Mouse (Mus musculus) midbrain, embryonic 10.5 days (tissue): ENCODE measurements around the gene Tbc1d1. TPM values are rescaled to one million over a fixed set of nuclear protein-coding genes. Genes with fewer than 3 reads are reported as not detected.
A peak's percentile ranks its signal among the peaks of the same experiment; 100 is the strongest.
"Not testable (repeated sequence)": the region's sequence is repeated elsewhere in the genome, so short reads cannot be mapped to it uniquely, and the experiment has no call there.

ENCODE experiments used
- DNase-seq: peaks from one replicate; pipeline ENCODE4 v3.0.0-alpha.2; 2017; ENCODE audit warnings: low spot score
- H3K27ac ChIP-seq: fragments of 300-500 bp; sonication (generic); replicated peaks from 2 replicates; pipeline ENCODE4 v1.5.1; 2016; ENCODE audit warnings: mild to moderate bottlenecking
- H3K27me3 ChIP-seq: fragments of 300-500 bp; sonication (generic); 2 replicates; pipeline ENCODE4 v1.6.1; 2016; ENCODE audit warnings: low read depth, mild to moderate bottlenecking; ENCODE audit not compliant: poor library complexity, severe bottlenecking
- H3K36me3 ChIP-seq: fragments of 300-500 bp; sonication (generic); 2 replicates; pipeline ENCODE4 v1.6.1; 2016; ENCODE audit warnings: mild to moderate bottlenecking, moderate library complexity
- H3K4me1 ChIP-seq: fragments of 300-500 bp; sonication (generic); 2 replicates; pipeline ENCODE4 v1.6.1; 2016
- H3K4me3 ChIP-seq: fragments of 300-500 bp; sonication (generic); 2 replicates; pipeline ENCODE4 v1.5.1; 2016; ENCODE audit warnings: mild to moderate bottlenecking, moderate library complexity
- H3K9me3 ChIP-seq: fragments of 300-500 bp; sonication (generic); replicated peaks from 2 replicates; pipeline ENCODE4 v1.6.1; 2016; ENCODE audit warnings: mild to moderate bottlenecking
- WGBS: fragments of 180-500 bp; shearing (Covaris S2); methylation state at CpG from one replicate; pipeline ENCODE4 v1.1.7; 2016; 5-methylcytosine and 5-hydroxymethylcytosine counted together
- polyA plus RNA-seq: library from polyadenylated mRNA; unstranded; fragments of >200 nt; fragmentation: Nextera tagmentation; extraction: Ambion mirVana; gene quantifications from 2 replicates; pipeline ENCODE4 v1.2.1, GENCODE M21; 2016

Gene Tbc1d1
- polyA plus RNA-seq, 1 experiment from 2014 or later: 22.2 TPM

GRCm38 (mm10) chr5:64348780-64349179 lies 192.7 kb downstream of the Tbc1d1 start:
- Histone ChIP-seq H3K4me1 (peaks cover 29% of the 10 kb centered on the region), H3K9me3 (no peaks in the 10 kb centered on the region), H3K4me3 (no peak overlapping the region), H3K27me3 (no peaks in the 10 kb centered on the region), H3K27ac (peak overlapping the region; percentile 63; the same call in 1 of the 2 replicates), H3K36me3 (peaks cover 50% of the 10 kb centered on the region)
- no peak for DNase-seq
- WGBS: 89% methylated on average over 8 of the region's 8 CpGs

- Histone ChIP-seq H3K9me3 (no peaks in the 10 kb centered on the region), H3K4me1 (peaks cover 17% of the 10 kb centered on the region), H3K27ac (no peak overlapping the region), H3K27me3 (no peaks in the 10 kb centered on the region), H3K36me3 (peaks cover 30% of the 10 kb centered on the region), H3K4me3 (no peak overlapping the region)
- DNase-seq: no peak
- WGBS: 91% methylated on average over 6 of the region's 6 CpGs
Measured at GRCm38 (mm10) chr5:64351968-64352367, 195.9 kb downstream of the Tbc1d1 start.

GRCm38 (mm10) chr5:64358639-64359584 lies 202.8 kb downstream of the Tbc1d1 start:
- Histone ChIP-seq H3K27ac (peak overlapping the region; percentile 30; the same call in 1 of the 2 replicates), H3K9me3 (no peaks in the 10 kb centered on the region; the same call in 1 of the 2 replicates), H3K36me3 (no peaks in the 10 kb centered on the region), H3K4me3 (no peak overlapping the region), H3K27me3 (no peaks in the 10 kb centered on the region), H3K4me1 (peaks cover 35% of the 10 kb centered on the region)
- DNase-seq: no peak
- WGBS: 82% methylated on average over 18 of the region's 18 CpGs

- WGBS: 89% methylated on average over 8 of the region's 8 CpGs
- 0 out of 2 replicates have a peak overlapping the region, but pooled peaks have one; percentile 17 for H3K27ac ChIP-seq
Measured at GRCm38 (mm10) chr5:64360147-64360875, 204.2 kb downstream of the Tbc1d1 start.

GRCm38 (mm10) chr5:64360876-64361268 lies 204.8 kb downstream of the Tbc1d1 start:
- not testable (repeated sequence) for H3K9me3 ChIP-seq, H3K27me3 ChIP-seq, H3K36me3 ChIP-seq, H3K4me3 ChIP-seq, H3K27ac ChIP-seq, DNase-seq
- peaks cover 35% of the 10 kb centered on the region for H3K4me1 ChIP-seq

More at GRCm38 (mm10) chr5:64360147-64360875, 204.2 kb downstream of the Tbc1d1 start:
- peaks cover 40% of the 10 kb centered on the region for H3K4me1 ChIP-seq
- no peak for DNase-seq
- H3K36me3 ChIP-seq: no peaks in the 10 kb centered on the region
- no peaks in the 10 kb centered on the region; the same call in 1 of the 2 replicates for H3K9me3 ChIP-seq
- no peak overlapping the region for H3K4me3 ChIP-seq
- H3K27me3 ChIP-seq: no peaks in the 10 kb centered on the region

GRCm38 (mm10) chr5:64363859-64364406 lies 207.8 kb downstream of the Tbc1d1 start:
- Histone ChIP-seq H3K36me3 (no peaks in the 10 kb centered on the region), H3K27me3 (no peaks in the 10 kb centered on the region), H3K27ac (peak overlapping the region; percentile 64; the same call in 1 of the 2 replicates), H3K9me3 (no peaks in the 10 kb centered on the region; the same call in 1 of the 2 replicates), H3K4me1 (peaks cover 45% of the 10 kb centered on the region), H3K4me3 (no peak overlapping the region)
- 83% methylated on average over 5 of the region's 5 CpGs for WGBS
- no peak for DNase-seq

GRCm38 (mm10) chr5:64364432-64365125 lies 208.5 kb downstream of the Tbc1d1 start:
- H3K4me1 ChIP-seq: peaks cover 40% of the 10 kb centered on the region
- no peaks in the 10 kb centered on the region for H3K27me3 ChIP-seq
- no peak for DNase-seq
- no peak overlapping the region for H3K4me3 ChIP-seq
- 61% methylated on average over 7 of the region's 7 CpGs for WGBS
- no peaks in the 10 kb centered on the region for H3K36me3 ChIP-seq
- H3K27ac ChIP-seq: peak overlapping the region; percentile 64
- no peaks in the 10 kb centered on the region; the same call in 1 of the 2 replicates for H3K9me3 ChIP-seq

GRCm38 (mm10) chr5:64365187-64366066 lies 209.3 kb downstream of the Tbc1d1 start:
- 93% methylated on average over 11 of the region's 11 CpGs for WGBS
- no peaks in the 10 kb centered on the region; the same call in 1 of the 2 replicates for H3K9me3 ChIP-seq
- H3K36me3 ChIP-seq: no peaks in the 10 kb centered on the region
- DNase-seq: no peak
- 0 out of 2 replicates have a peak overlapping the region, but pooled peaks have one; percentile 3 for H3K27ac ChIP-seq
- H3K4me1 ChIP-seq: peaks cover 31% of the 10 kb centered on the region
- no peaks in the 10 kb centered on the region for H3K27me3 ChIP-seq
- no peak overlapping the region for H3K4me3 ChIP-seq

- DNase-seq: no peak
- 91% methylated on average over 9 of the region's 9 CpGs for WGBS
- H3K36me3 ChIP-seq: no peaks in the 10 kb centered on the region
- peaks cover 30% of the 10 kb centered on the region for H3K4me1 ChIP-seq
- no peak overlapping the region for H3K27ac ChIP-seq
- H3K27me3 ChIP-seq: no peaks in the 10 kb centered on the region
- no peaks in the 10 kb centered on the region; the same call in 1 of the 2 replicates for H3K9me3 ChIP-seq
- H3K4me3 ChIP-seq: no peak overlapping the region
Measured at GRCm38 (mm10) chr5:64366113-64366512, 210.0 kb downstream of the Tbc1d1 start.

GRCm38 (mm10) chr5:64367426-64367825 lies 211.3 kb downstream of the Tbc1d1 start:
- Histone ChIP-seq H3K27ac (peak overlapping the region; percentile 74), H3K4me1 (peaks cover 30% of the 10 kb centered on the region), H3K27me3 (no peaks in the 10 kb centered on the region), H3K4me3 (no peak overlapping the region), H3K36me3 (no peaks in the 10 kb centered on the region), H3K9me3 (no peaks in the 10 kb centered on the region; the same call in 1 of the 2 replicates)
- WGBS: 47% methylated on average over 8 of the region's 8 CpGs
- DNase-seq: no peak

GRCm38 (mm10) chr5:64371331-64371831 lies 215.3 kb downstream of the Tbc1d1 start:
- Histone ChIP-seq H3K36me3 (no peaks in the 10 kb centered on the region), H3K27me3 (no peaks in the 10 kb centered on the region), H3K27ac (no peak overlapping the region), H3K4me3 (no peak overlapping the region), H3K9me3 (no peaks in the 10 kb centered on the region), H3K4me1 (peaks cover 34% of the 10 kb centered on the region)
- no peak for DNase-seq
